Mouse (Mus musculus): ENCODE measurements around the gene Pttg1.
A peak's percentile ranks its signal among the peaks of the same experiment; 100 is the strongest.

Gene Pttg1

GRCm38 (mm10) chr11:43404150-43404807, 21.8 kb downstream of the Pttg1 start:
- DNase-seq = no peak

GRCm38 (mm10) chr11:43400131-43400530, 25.9 kb downstream of the Pttg1 start:
- no peak for DNase-seq

- DNase-seq = peak; percentile 38
These were observed 26.8 kb downstream of the Pttg1 start for GRCm38 (mm10) chr11:43399297-43399696.

- no peak for DNase-seq
These were observed 29.4 kb downstream of the Pttg1 start for GRCm38 (mm10) chr11:43396672-43397071.

- no peak for DNase-seq
These were observed 29.8 kb downstream of the Pttg1 start for GRCm38 (mm10) chr11:43396246-43396645.

GRCm38 (mm10) chr11:43395073-43395948, 30.7 kb downstream of the Pttg1 start:
- DNase-seq = peak; percentile 16

- no peak for DNase-seq
These were observed 32.7 kb downstream of the Pttg1 start for GRCm38 (mm10) chr11:43393325-43393724.

GRCm38 (mm10) chr11:43392757-43393156, 33.3 kb downstream of the Pttg1 start:
- DNase-seq = no peak

- no peak for DNase-seq
These were observed 36.9 kb downstream of the Pttg1 start for GRCm38 (mm10) chr11:43389118-43389517.

GRCm38 (mm10) chr11:43388122-43389097, 37.6 kb downstream of the Pttg1 start:
- DNase-seq = no peak

GRCm38 (mm10) chr11:43387004-43387880, 38.8 kb downstream of the Pttg1 start:
- DNase-seq = no peak

- no peak for DNase-seq
These were observed 40.3 kb downstream of the Pttg1 start for GRCm38 (mm10) chr11:43385716-43386115.

- DNase-seq = peak; percentile 34
These were observed 40.9 kb downstream of the Pttg1 start for GRCm38 (mm10) chr11:43385055-43385649.

- DNase-seq = no peak
These were observed 42.5 kb downstream of the Pttg1 start for GRCm38 (mm10) chr11:43383581-43383980.

GRCm38 (mm10) chr11:43380901-43381300, 45.1 kb downstream of the Pttg1 start:
- DNase-seq = no peak

- DNase-seq = no peak
These were observed 46.1 kb downstream of the Pttg1 start for GRCm38 (mm10) chr11:43379911-43380485.

- no peak for DNase-seq
These were observed 46.6 kb downstream of the Pttg1 start for GRCm38 (mm10) chr11:43379488-43379887.

- DNase-seq = no peak
These were observed 48.8 kb downstream of the Pttg1 start for GRCm38 (mm10) chr11:43377083-43377850.

- DNase-seq = no peak
These were observed 49.5 kb downstream of the Pttg1 start for GRCm38 (mm10) chr11:43376598-43376997.

GRCm38 (mm10) chr11:43374956-43375355, 51.1 kb downstream of the Pttg1 start:
- DNase-seq = no peak
